Mouse (Mus musculus): Measurements from ENCODE around the gene Rcc1. TPM values are rescaled to one million over a fixed set of nuclear protein-coding genes. Genes with fewer than 3 reads are reported as not detected.

The Rcc1 gene
- total RNA-seq, 2 experiments from 2014 or later = 6.4 to 7.5 TPM

Other genes starting within 250 kb of the Rcc1 start
- gene Oprd1, start 209.1 kb downstream of the Rcc1 start, total RNA-seq (2021) = under 1 TPM; 0.17 to 0.18 TPM
- gene Ythdf2, start 141.3 kb downstream of the Rcc1 start, total RNA-seq (2021) = 10 to 100 TPM; 26.7 to 30.8 TPM
- gene Gmeb1, start 92.0 kb downstream of the Rcc1 start, total RNA-seq (2021) = 1 to 10 TPM; 9.1 to 9.4 TPM
- gene Taf12, start 79.2 kb downstream of the Rcc1 start, total RNA-seq (2021) = 10 to 100 TPM; 31.7 to 32.9 TPM
- gene Rab42, start 50.2 kb downstream of the Rcc1 start, total RNA-seq (2021) = 1 to 10 TPM in 1 of 2 experiments, under 1 TPM in 1; 0.84 to 1.2 TPM
- 10 to 100 TPM; 20.3 to 22.3 TPM for gene Trnau1ap, start 24.1 kb downstream of the Rcc1 start, total RNA-seq (2021)
- gene Phactr4, start 68.9 kb upstream of the Rcc1 start, total RNA-seq (2021) = 10 to 100 TPM; 17.6 to 20.1 TPM
- 1 to 10 TPM; 4.1 to 4.5 TPM for gene Med18, start 110.3 kb upstream of the Rcc1 start, total RNA-seq (2021)
- gene Sesn2, start 156.9 kb upstream of the Rcc1 start, total RNA-seq (2021) = 1 to 10 TPM; 2.8 TPM
- 100 to 1,000 TPM; 326 to 345 TPM for gene Atpif1, start 180.1 kb upstream of the Rcc1 start, total RNA-seq (2021)
- 10 to 100 TPM; 51.0 to 52.9 TPM for gene Dnajc8, start 181.9 kb upstream of the Rcc1 start, total RNA-seq (2021)
- gene Ptafr, start 210.5 kb upstream of the Rcc1 start, total RNA-seq (2021) = 1 to 10 TPM; 1.3 to 1.5 TPM

Measured in heart, adult 18-20 months (tissue).